Mouse (Mus musculus): ENCODE results near the gene Gzmk.

- TF ChIP-seq POLR2A (IDR thresholded peaks at IDR 0.05; ENCODE audit: low read depth, low read length) (no peak), CTCF (IDR thresholded peaks at IDR 0.05; ENCODE audit: extremely low read depth, insufficient read length, insufficient replicate concordance, low read depth, low read length) (no peak)
Observed at GRCm38 (mm10) chr13:113256766-113257165, 31.1 kb upstream of the Gzmk start.
